Mouse (Mus musculus): ENCODE measurements around the gene Spata17. TPM values are rescaled to one million over a fixed set of nuclear protein-coding genes. Genes with fewer than 3 reads are reported as not detected.

Spata17 gene
- polyA plus RNA-seq, 1 experiment = 2.5 TPM

DNA sequence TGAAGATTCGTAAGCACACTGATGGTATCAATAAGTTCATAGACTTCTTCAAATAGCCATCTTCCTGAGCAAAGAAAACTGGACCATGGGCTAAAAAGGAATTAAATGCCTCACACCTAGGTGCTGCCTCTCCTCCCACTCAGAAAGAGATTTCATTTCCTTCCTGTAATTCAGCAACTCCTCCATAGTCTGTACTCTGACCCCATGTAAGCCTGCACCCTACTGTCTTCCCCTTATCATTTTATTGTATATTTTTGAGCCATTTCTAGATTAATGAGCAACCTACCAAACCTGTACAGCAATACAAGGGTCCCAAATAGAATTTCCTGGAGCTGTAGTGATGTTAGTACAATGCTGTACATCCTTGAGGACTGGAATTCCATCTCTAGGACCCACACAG is 211.0 kb downstream of the Spata17 start:
- DNase-seq = no peak
- H3K4me1 ChIP-seq (ENCODE audit: control insufficient read depth, insufficient read depth, low read length) = no peaks in the 10 kb centered on the region
- TF ChIP-seq CTCF (IDR thresholded peaks at IDR 0.05; ENCODE audit: insufficient read depth, low read length) = no peak
- no peak overlapping the region for H3K4me3 ChIP-seq (replicated peaks; ENCODE audit: extremely low read depth, low read depth, low read length)
- WGBS = 96% methylated on average over 1 of the region's 1 CpGs

DNA sequence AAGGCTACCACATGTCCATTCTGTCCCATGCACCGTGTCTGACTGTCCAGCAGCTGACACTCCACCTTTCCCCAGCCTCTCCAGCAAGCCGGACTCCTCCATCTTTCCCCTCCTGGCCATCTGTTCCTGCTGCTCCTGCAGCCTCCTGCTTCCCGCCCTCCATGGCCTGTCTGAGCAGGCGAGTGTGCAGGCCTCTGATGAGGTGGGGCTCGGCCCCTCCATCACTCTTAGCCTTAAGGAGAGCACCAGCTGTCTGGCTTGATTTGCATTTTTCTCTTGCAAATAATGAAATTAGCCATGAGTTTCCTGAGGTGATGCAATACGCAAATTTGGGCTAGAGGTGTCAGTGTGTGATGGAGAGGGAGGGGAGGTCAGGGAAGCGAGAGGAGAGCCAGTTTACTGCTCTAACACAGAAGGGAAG is 211.8 kb downstream of the Spata17 start:
- H3K4me3 ChIP-seq (replicated peaks; ENCODE audit: extremely low read depth, low read depth, low read length) = no peak overlapping the region
- 73% methylated on average over 7 of the region's 7 CpGs for WGBS

DNA sequence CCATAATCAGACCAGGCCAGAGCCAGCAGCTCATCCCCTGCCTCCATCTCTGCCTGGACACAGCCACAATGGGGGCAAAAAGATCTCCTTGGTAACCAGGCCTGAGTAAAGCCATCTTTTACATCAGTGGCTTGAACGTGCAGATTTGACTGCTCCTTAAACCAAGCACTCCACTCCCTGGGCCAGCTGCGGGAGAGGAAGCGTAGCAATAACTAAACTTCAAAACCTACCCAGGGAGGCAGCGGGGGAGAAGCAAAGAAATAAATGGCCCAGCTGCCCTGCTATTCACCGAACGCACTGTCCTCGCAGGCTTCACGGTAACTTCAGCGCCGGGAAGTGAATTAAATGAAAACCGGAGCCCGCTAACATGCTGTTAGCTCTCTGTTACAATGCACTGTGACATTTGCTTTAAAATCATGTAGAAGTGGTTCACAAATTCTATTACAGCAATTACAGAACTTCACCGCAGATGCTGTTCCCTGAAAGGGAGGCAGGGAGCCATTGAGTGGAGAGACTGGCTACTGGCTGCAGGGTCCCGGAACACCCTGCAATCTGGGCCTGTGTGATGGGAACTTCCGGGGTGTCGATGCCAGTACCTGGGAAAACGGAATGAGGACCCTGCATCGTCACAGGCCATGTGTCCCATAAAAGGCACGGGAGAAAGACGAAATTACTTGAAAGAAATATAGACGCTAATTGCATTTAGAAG is 217.5 kb downstream of the Spata17 start:
- Histone ChIP-seq H3K4me1 (ENCODE audit: control insufficient read depth, insufficient read depth, low read length) (no peaks in the 10 kb centered on the region), H3K4me3 (replicated peaks; ENCODE audit: extremely low read depth, low read depth, low read length) (no peak overlapping the region)
- TF ChIP-seq POLR2A (IDR thresholded peaks at IDR 0.05; ENCODE audit: borderline replicate concordance, extremely low read depth, low read depth, low read length) (no peak), CTCF (IDR thresholded peaks at IDR 0.05; ENCODE audit: insufficient read depth, low read length) (no peak)
- DNase-seq = no peak
- WGBS = 92% methylated on average over 21 of the region's 21 CpGs

More for the DNA sequence above, 211.8 kb downstream of the Spata17 start:
- H3K4me1 ChIP-seq (ENCODE audit: control insufficient read depth, insufficient read depth, low read length) = no peaks in the 10 kb centered on the region
- no peak for DNase-seq
- no peak for TF ChIP-seq CTCF (IDR thresholded peaks at IDR 0.05; ENCODE audit: insufficient read depth, low read length)
- TF ChIP-seq POLR2A (IDR thresholded peaks at IDR 0.05; ENCODE audit: borderline replicate concordance, extremely low read depth, low read depth, low read length) = no peak

Other genes with a start within 250 kb of the Spata17 start
- gene D1Pas1, start 248.0 kb downstream of the Spata17 start, polyA plus RNA-seq (2012; rRNA removed) = not detected in 2 replicates
- gene Gpatch2, start within 50 bp of the Spata17 start, polyA plus RNA-seq (2012; rRNA removed) = 6.6 and 9.9 TPM in 2 replicates

Measured in lung, adult 2 months (tissue).